Mouse (Mus musculus) liver, adult 2 months (tissue): ENCODE data around the gene Meiob. TPM values are rescaled to one million over a fixed set of nuclear protein-coding genes. Genes with fewer than 3 reads are reported as not detected.

ENCODE experiments used
- DNase-seq: peaks from one replicate; pipeline ENCODE4 v3.0.0-alpha.2; 2011; ENCODE audit warnings: low read depth, low spot score; ENCODE audit errors: extremely low read depth
- H3K27ac ChIP-seq: fragments of 200-500 bp; replicated peaks from 2 replicates; pipeline ENCODE4 v1.5.1; 2012; ENCODE audit warnings: low read depth, mild to moderate bottlenecking, control low read depth, inconsistent platforms, low read length; ENCODE audit not compliant: insufficient read depth
- H3K27me3 ChIP-seq: fragments of 200-500 bp; 2 replicates; pipeline ENCODE4 v1.6.1; 2012; ENCODE audit warnings: mild to moderate bottlenecking, moderate library complexity, low read length, inconsistent platforms; ENCODE audit not compliant: control insufficient read depth, insufficient read depth
- H3K36me3 ChIP-seq: fragments of 200-500 bp; 2 replicates; pipeline ENCODE4 v1.6.1; 2012; ENCODE audit warnings: low read length, inconsistent platforms; ENCODE audit not compliant: control insufficient read depth, insufficient read depth
- H3K4me1 ChIP-seq: fragments of 200-500 bp; 2 replicates; pipeline ENCODE4 v1.6.1; 2011; ENCODE audit warnings: low read length; ENCODE audit not compliant: control insufficient read depth, insufficient read depth
- H3K4me3 ChIP-seq: fragments of 200-500 bp; 2 replicates; pipeline ENCODE4 v1.5.1; 2011; ENCODE audit warnings: low read depth, mild to moderate bottlenecking, control low read depth, low read length, moderate library complexity; ENCODE audit not compliant: insufficient read depth
- H3K79me2 ChIP-seq: fragments of 200-500 bp; 2 replicates; pipeline ENCODE4 v1.6.1; 2012; ENCODE audit warnings: inconsistent platforms, mild to moderate bottlenecking, low read length, moderate library complexity; ENCODE audit not compliant: control insufficient read depth, insufficient read depth
- H3K9ac ChIP-seq: fragments of 200-500 bp; 2 replicates; pipeline ENCODE4 v1.6.1; 2012; ENCODE audit warnings: low read depth, mild to moderate bottlenecking, control low read depth, inconsistent platforms, low read length
- CTCF ChIP-seq: fragments of 200-500 bp; IDR thresholded peaks from 2 replicates; pipeline ENCODE4 v1.5.1; 2011; ENCODE audit warnings: low read depth, low read length, control low read depth
- POLR2A ChIP-seq: fragments of 200-500 bp; IDR thresholded peaks from 2 replicates; pipeline ENCODE4 v1.6.1; 2011; ENCODE audit warnings: low read length, control low read depth; ENCODE audit not compliant: insufficient read depth; ENCODE audit errors: extremely low read depth
- WGBS: fragments of 180-500 bp; shearing (Covaris S2); methylation state at CpG from one replicate; pipeline ENCODE4 v1.1.7; 2018; 5-methylcytosine and 5-hydroxymethylcytosine counted together
- polyA plus RNA-seq: library from polyadenylated mRNA; depleted of rRNA; stranded (reverse); fragments of >200 nt; gene quantifications from 2 replicates; pipeline ENCODE4 v1.2.3, GENCODE M21; 2012
- total RNA-seq: library from RNA; depleted of rRNA; stranded (reverse); fragments of >200 nt; gene quantifications from 2 replicates; pipeline ENCODE4 v1.2.3, GENCODE M21; 2014

Meiob gene
- total and polyA plus RNA-seq, 2 experiments, result 0.59 to 6.7 TPM

DNA sequence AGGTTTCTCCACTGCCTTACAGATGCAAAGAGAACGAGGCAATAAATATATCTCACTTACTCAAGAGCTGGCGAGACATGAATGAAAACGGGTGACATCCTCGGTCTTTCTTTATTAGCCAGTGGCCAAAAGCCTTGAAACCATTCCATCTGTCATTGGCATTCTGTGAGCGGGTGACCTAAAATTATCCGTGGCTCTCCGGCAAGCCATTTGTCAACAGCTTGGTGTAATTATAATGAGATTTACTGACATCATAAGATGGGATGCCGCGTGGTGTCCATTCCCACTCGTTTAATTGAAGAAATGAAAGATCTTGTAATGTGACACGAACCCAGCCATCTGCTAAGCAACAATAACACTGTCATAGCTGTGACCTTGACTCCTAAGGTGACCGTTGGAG lies 9.3 kb upstream of the Meiob start:
- no peaks in the 10 kb centered on the region for H3K36me3 ChIP-seq
- H3K4me3 ChIP-seq, result no peak overlapping the region
- H3K79me2 ChIP-seq, result no peaks in the 10 kb centered on the region
- no peaks in the 10 kb centered on the region for H3K4me1 ChIP-seq
- no peak overlapping the region for H3K27ac ChIP-seq
- no peak for DNase-seq
- no peak overlapping the region for H3K9ac ChIP-seq
- no peaks in the 10 kb centered on the region for H3K27me3 ChIP-seq
- 82% methylated on average over 12 of the region's 12 CpGs for WGBS
- TF ChIP-seq POLR2A, result no peak
- no peak for TF ChIP-seq CTCF

DNA sequence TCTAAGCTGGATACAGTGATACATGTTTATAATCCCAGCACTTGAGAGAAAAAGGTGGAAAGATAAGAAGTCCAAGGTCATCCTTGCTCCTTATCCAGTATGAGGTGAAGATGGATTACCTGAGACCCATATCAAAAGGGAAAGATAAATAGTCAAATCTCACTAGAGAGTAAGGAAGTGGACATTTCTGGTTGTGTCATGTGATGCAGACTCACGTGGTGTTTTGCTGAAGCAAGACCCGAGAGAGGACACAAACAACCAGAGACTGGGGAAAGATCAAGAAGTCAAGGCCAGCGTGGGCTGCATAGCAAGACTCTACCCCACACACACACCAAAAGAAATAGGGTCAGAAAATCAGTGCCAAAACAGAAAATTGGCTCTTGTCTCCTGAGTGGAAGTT lies 7.1 kb upstream of the Meiob start:
- WGBS, result 38% methylated on average over 3 of the region's 3 CpGs

DNA sequence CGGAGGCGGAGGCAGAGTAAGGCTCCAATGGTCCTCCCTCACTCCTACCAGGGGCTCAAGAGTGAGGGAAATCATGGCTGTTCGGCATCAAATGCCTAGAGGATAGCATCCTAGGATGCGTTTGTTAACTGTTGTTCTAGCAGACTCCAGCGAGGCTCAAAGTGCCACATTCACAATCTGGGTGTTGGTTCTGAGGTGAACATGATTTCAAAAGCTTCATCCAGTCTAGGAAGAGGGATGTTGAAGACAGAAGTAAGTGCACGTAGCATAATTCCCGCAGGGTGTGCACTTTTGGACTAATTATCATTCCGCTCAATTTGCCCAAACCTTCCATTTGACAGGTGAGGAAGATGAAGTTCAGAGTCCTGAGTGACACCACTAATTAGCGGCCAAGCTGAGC lies 5.9 kb upstream of the Meiob start:
- H3K4me1 ChIP-seq, result no peaks in the 10 kb centered on the region
- no peaks in the 10 kb centered on the region for H3K36me3 ChIP-seq
- no peak overlapping the region for H3K27ac ChIP-seq
- no peak for DNase-seq
- H3K9ac ChIP-seq, result no peak overlapping the region
- H3K4me3 ChIP-seq, result no peak overlapping the region
- 79% methylated on average over 9 of the region's 9 CpGs for WGBS
- TF ChIP-seq POLR2A, result no peak
- no peak for TF ChIP-seq CTCF
- H3K27me3 ChIP-seq, result no peaks in the 10 kb centered on the region
- no peaks in the 10 kb centered on the region for H3K79me2 ChIP-seq

More for the DNA sequence above, 7.1 kb upstream of the Meiob start:
- DNase-seq, result no peak
- Histone ChIP-seq H3K4me3 (no peak overlapping the region), H3K27ac (no peak overlapping the region), H3K79me2 (no peaks in the 10 kb centered on the region), H3K4me1 (no peaks in the 10 kb centered on the region), H3K27me3 (no peaks in the 10 kb centered on the region), H3K36me3 (no peaks in the 10 kb centered on the region), H3K9ac (no peak overlapping the region)
- no peak for TF ChIP-seq POLR2A
- TF ChIP-seq CTCF, result no peak

DNA sequence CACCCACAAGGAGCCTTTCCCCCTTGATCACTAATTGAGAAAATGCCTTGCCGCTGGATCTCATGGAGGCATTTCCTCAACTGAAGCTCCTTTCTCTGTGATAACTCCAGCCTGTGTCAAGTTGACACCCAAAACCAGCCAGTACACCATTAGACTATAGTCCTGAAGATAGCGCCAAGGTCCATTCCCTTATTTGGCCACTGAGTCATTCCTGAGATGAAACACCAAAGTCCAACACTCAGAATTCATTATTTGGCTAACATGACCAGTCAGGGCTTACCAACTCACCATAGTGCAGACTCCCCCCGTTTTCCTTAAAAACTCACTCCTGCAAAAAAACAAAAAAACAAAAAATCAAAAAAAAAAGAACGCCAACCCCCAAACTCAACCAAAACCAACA lies 4.6 kb upstream of the Meiob start:
- Histone ChIP-seq H3K4me3 (no peak overlapping the region), H3K4me1 (no peaks in the 10 kb centered on the region), H3K27me3 (no peaks in the 10 kb centered on the region), H3K27ac (no peak overlapping the region), H3K9ac (no peak overlapping the region), H3K36me3 (no peaks in the 10 kb centered on the region), H3K79me2 (no peaks in the 10 kb centered on the region)
- DNase-seq, result peak; percentile 83
- no peak for TF ChIP-seq CTCF
- no peak for TF ChIP-seq POLR2A
- 57% methylated on average over 4 of the region's 4 CpGs for WGBS

DNA sequence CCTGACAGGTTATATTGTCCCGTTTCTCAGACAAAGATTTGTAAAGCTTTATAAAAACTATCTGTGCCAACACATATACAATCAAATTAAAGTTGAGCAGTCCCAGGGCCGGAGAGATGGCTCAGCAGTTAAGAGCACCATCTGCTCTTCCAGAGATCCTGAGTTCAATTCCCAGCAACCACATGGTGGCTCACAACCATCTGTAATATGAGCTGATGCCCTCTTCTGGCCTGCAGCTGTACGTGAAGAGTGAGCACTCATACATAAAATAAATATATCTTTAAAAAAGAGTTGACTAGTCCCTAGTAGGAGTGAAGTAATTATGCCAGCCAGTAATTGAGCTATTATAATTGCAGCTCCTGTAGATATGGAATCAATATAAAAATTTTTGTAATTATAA lies 3.6 kb upstream of the Meiob start:
- 86% methylated on average over 3 of the region's 3 CpGs for WGBS
- Histone ChIP-seq H3K79me2 (no peaks in the 10 kb centered on the region), H3K9ac (no peak overlapping the region), H3K4me1 (0 out of 2 replicates have a peak, but pooled peaks cover 1% of the 10 kb centered on the region), H3K27ac (no peak overlapping the region), H3K36me3 (no peaks in the 10 kb centered on the region), H3K4me3 (no peak overlapping the region), H3K27me3 (no peaks in the 10 kb centered on the region)
- TF ChIP-seq POLR2A, result no peak
- no peak for TF ChIP-seq CTCF
- no peak for DNase-seq

DNA sequence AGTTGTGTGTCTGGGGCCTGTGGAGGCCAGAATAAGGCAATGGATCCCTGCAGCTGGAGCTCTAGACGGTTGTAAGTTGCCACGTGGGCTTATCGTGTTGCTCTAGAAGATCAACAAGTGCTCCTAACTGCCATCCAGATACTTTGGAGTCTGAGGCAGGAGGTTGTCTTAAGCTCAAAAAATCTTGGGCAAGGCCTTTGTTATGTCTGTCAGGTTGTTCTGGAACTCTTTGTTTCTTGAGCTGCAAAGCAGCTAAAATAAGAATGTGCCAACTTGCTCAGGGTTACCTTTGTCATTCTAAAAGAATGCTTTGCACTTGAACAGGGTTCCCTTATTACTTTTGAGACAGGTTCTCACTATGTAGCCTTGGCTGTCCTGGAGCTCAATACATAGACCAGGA lies 7.1 kb downstream of the Meiob start:
- Histone ChIP-seq H3K79me2 (no peaks in the 10 kb centered on the region), H3K27ac (no peak overlapping the region), H3K9ac (no peak overlapping the region), H3K27me3 (no peaks in the 10 kb centered on the region), H3K4me1 (no peaks in the 10 kb centered on the region), H3K4me3 (no peak overlapping the region), H3K36me3 (no peaks in the 10 kb centered on the region)
- DNase-seq, result no peak
- TF ChIP-seq CTCF (no peak), POLR2A (no peak)
- WGBS, result 87% methylated on average over 3 of the region's 3 CpGs
